Mouse (Mus musculus): Measurements from ENCODE around the gene Olfr224.
"Not testable (repeated sequence)": the region's sequence is repeated elsewhere in the genome, so short reads cannot be mapped to it uniquely, and the experiment has no call there.

DNA sequence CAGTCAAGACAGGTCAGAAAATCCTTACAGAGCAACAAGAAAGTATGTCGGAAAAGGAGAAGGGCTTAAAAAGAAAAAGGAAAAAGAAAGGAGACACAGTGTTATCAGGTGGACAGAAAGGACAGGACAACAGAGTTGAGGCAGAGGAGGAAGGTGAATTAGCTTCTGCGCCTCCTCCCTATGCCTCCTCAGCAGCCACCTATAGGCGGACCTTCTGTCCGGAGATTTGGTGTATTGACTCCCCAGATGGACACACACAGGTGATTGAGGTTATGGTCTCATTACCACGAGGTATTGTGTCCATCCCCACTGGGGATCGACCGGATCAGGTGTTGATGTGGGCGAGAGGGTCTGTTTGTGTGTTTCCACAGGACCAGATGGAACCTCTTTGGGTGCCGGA lies 50.6 kb downstream of the Olfr224 start:
- not testable (repeated sequence) for TF ChIP-seq POLR2A (IDR thresholded peaks at IDR 0.05; ENCODE audit: borderline replicate concordance, insufficient read depth, low read length); CTCF (IDR thresholded peaks at IDR 0.05; ENCODE audit: borderline replicate concordance, insufficient read depth, low read depth, low read length)
